Mouse (Mus musculus) liver, embryonic 14.5 days (tissue): ENCODE measurements around the gene St8sia1.

Experiments
- CTCF ChIP-seq: IDR thresholded peaks from 2 replicates; pipeline ENCODE4 v1.5.1; 2016; ENCODE audit warnings: antibody characterized with exemption, low read depth, control low read depth
- EP300 ChIP-seq: IDR thresholded peaks from 2 replicates; pipeline ENCODE4 v1.6.1; 2016; ENCODE audit warnings: antibody characterized with exemption, low read depth

- TF ChIP-seq EP300 (no peak), CTCF (no peak)
These were observed 154.7 kb downstream of the St8sia1 start for GRCm38 (mm10) chr6:142809373-142810098.
